Mouse (Mus musculus): ENCODE results near the gene Gosr1.
A peak's percentile ranks its signal among the peaks of the same experiment; 100 is the strongest.
"Not testable (repeated sequence)": the region's sequence is repeated elsewhere in the genome, so short reads cannot be mapped to it uniquely, and the experiment has no call there.

Gosr1 gene

DNA sequence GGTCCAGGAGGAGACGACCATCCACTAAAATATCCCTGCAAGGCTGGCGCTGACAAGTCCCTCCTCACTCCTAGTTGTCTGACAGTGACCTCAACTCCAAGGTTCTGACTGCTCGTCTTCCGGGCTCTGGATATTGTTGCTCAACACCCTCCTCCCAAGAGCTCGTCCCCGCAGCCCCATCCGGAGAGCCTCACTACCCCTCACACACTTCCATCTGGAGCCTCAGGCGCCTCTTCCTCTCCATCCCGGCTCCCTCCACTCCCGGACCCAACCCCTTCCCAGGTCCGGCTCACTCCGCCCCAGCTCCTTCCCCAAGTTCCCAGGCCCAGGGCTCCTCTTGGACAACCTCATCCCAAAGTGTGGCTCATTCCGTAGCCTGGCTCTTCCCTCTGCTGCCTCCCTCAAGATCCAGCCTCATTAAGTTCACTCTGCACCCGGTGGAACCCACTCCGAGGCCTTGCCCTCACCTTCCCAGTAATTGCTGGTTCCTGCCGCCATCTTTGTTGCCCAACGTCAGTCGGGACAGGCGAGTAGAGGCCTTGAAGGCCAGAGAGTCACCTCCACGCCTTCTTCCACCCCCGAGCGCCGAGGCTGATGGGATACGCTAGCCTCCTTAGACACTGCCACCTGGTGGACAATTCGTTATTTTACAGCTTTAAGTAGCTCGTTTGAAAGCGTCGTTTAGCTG is at the start of gene Gosr1:
Gene Gosr1 (minus strand): TSS at position 527 of the 688 bp plus-strand sequence.
- peak; percentile 88 for DNase-seq (ENCODE audit: low spot score)

DNA sequence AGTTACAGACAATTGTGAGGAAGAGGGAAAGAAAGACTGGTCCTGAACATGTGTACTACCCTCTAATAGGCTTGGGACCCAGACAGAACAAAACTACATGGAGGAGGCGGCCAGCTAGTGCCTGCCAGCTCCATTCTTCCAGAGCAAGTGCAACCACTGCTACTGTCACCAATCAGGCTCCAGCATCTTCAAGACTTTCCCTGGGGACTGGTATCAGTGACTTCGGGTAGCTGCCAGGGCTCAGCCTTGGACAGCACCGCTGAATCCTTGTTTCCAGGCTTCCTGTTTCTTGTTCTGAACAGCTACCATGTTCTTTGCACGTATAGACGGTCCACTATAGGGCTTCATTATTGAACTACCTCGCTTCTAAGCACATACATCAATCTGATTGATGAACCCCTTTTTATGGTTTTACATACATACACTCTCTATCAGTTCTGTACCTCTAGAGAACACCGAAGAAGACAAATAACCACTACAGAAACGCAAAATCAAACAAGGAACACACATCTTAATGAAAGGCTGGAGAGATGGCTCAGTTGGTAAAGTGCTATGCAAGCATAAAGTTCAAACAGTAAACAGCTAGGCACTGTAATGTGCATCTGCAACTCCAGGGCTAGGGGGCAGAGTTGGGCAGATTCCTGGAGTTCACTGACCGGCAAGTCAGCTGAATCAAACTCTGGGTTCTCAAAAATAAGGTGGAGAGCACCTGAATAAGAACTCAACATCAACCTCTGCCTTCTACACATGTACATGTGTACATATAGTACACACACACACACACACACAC is 47.5 kb upstream of the Gosr1 start:
- peak; percentile 50 for DNase-seq (ENCODE audit: low spot score)

DNA sequence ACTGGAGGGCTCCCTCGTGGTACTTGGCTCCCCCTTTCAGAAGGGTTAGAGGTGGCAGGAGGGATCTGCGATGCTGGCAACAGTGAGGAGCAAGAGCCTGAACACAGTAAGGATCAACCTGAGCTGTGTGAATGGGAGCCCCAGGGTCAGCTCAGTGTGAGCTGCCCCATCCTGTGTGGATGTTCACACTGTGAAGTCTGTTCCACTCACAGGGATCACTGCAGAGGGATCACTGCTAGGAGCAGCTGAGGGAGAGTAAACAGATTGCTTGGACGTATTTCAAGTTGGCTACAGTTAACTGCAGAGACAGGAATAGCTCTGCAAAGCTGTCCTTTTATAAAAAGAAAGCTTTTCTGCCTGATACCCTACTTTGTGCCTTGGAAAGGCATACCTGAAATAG is 46.1 kb upstream of the Gosr1 start:
- no peak for DNase-seq (ENCODE audit: low spot score)

DNA sequence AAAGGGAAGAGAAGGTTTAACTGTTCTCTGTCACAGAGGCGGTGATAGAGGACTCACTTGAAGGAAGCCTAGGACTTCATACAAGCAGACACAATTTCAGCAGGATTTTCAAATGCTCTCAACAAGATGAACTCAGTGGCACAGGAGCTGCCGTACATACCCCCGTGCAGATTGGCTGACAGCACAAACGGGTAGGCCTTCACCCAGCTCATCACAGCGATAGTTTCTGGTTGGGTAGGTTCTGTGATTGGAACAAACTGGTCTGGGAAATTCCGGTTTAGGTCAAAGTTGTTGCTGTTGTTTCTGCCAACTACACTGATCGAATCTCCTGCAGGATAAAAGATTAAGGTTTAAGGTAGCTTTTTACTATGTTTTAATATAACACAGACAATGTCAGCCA is 45.2 kb upstream of the Gosr1 start:
- DNase-seq (ENCODE audit: low spot score) = no peak

DNA sequence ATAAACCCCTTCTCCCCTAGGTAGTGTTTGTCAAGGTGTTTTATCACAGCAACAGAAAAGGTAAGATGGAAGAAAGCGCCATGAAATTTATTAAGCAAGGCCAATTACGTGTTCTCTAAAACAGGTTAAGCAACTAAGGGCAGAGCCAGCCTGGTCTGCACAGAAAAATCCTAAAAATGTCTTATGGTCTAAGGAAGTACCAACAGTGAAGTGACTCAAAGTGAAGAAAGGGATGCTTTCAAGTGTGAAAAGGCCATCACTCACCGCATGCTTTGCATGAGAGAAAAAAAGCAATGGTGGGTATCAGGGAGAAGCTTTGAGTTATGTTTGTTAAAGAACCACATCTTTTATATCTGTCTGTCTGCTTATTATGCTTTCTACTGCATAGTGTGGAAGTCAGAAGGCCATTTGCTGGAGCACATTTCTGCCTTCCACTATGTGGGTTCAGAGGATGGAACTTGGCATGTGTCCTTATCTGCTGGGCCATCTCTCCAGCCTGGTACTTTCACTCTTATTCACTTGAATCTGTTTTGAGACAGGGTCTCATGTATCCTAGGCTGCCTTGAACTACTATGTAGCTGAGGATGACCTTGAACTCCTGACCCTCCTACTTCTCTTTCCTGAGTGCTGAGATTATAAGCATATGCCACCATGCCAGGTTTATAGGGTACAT is 43.8 kb upstream of the Gosr1 start:
- no peak for DNase-seq (ENCODE audit: low spot score)

DNA sequence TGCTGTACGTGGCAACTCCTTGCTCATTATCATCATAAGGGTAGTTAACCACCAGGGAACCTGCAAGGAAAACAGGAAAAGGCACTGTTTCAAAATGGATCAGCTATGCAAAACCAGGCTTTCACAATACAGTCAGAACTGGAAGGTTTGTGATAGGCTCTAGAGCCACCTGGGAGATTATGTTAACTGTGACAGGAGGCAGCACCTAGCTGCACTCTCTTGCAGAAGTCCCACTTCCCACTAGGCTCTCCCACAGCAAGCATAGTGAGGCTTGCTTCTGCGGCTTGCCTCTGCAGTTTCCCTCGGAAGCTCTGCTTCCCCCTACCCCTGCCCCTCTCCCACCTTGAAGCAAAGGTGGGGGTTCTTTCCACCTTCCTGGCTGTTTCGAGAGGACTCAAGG is 42.6 kb upstream of the Gosr1 start:
- DNase-seq (ENCODE audit: low spot score) = no peak

DNA sequence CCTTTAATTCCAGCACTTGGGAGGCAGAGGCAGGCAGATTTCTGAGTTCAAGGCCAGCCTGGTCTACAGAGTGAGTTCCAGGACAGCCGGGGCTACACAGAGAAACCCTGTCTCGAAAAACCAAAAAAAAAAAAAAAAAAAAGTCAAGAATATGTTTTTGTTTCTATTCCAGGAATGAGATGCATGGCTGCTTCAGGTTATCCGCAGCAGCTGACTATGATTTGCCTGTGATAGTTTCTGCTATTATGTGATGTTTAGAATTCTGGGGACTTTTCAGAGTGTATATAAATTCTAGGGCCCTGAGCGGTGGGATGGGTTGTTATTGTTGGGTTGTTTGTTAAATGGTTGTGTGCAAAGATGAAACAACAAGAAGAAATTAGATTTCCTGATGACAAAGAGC is 41.7 kb upstream of the Gosr1 start:
- DNase-seq (ENCODE audit: low spot score) = not testable (repeated sequence)

DNA sequence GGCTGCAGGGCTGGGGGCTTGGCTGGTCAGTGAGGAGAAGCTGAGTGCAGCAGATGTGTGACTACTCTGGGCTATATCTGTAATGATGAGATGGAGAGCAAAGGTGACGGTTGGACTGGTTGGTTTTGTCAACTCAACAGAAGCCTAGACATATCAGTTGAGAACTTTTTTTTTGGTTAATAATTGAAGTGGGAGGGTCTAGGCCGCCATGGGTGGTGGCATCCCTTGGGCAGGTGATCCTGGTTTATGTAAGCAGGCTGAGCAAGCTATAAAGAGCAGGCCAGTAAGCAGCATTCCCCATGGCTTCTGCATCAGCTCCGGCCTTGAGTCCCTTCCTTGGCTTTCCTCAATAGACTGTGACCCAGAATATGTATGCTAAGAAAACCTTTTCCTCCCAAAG is 39.9 kb upstream of the Gosr1 start:
- DNase-seq (ENCODE audit: low spot score) = no peak

DNA sequence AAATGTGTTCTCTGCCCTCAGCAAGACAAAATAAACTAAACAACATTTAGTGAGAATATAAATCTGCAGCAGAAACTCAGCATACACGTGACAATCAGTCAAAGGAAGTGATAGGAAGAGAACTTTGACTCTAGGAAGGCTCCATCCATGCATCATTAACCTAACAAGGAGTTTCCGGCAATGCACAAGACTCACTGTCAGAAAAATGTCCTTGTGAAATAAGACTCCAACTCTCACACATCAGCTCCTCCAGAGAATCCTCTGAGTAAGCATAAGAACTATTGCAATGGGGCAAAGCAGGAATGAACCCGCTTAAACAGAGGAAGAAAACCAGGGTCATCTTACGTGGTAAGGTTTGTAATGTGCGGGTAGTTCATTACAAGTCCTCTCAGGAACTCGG is 33.9 kb upstream of the Gosr1 start:
- DNase-seq (ENCODE audit: low spot score) = no peak

DNA sequence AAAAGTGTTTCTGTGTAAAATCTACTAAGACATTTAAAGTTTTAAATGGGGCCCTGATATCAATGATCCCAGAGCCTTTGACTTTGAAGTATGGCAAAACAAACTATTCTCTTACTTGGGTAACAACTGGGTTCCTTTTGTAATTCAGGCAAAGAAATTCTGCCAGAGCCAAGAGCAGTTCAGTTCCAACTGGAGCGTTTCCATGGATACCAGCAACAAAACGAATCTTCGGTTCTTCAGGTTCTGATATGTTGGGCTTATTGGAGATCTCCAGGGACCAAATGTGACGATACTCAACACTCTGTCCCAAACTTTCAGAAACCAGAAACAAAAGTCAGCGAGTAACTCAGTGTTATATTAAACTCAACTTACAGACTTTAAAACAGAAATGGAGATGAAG is 31.9 kb upstream of the Gosr1 start:
- no peak for DNase-seq (ENCODE audit: low spot score)

DNA sequence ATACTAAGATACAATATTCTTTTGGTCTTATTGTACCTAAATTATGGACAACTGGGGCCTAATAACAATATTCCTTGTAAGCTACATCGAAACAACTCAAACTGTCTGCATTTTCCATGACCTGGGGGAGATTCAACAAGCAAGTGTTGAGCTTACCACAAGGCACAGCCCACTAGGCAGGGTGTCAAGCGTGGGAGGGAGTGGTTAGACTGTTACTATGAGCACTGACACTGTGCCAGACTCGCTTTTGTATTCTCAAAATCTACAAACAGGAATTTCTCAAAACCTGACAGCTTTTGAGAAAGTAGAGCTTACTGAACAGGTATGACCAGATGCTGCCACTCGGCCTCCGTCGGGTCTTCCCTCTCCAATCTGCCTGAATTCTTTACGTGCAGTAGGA is 28.0 kb upstream of the Gosr1 start:
- DNase-seq (ENCODE audit: low spot score) = peak; percentile 79

DNA sequence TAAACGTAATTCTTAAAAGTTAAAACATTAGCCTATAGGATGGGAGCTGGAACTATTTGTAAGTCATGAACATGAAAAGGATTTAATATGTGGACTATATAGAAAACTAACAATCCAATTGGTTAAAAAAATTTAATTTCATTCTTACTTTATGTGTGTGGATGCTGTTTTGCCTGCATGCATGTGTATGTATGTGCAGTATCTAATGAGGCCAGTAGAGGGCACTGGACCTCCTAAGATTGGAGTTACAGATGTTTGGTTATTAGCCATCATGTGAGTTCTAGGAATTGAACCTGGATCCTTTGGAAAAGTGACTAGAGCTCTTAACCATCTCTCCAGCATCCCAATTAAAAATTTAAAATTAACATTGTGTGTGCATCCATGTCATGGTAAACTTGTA is 25.9 kb upstream of the Gosr1 start:
- DNase-seq (ENCODE audit: low spot score) = peak; percentile 60

DNA sequence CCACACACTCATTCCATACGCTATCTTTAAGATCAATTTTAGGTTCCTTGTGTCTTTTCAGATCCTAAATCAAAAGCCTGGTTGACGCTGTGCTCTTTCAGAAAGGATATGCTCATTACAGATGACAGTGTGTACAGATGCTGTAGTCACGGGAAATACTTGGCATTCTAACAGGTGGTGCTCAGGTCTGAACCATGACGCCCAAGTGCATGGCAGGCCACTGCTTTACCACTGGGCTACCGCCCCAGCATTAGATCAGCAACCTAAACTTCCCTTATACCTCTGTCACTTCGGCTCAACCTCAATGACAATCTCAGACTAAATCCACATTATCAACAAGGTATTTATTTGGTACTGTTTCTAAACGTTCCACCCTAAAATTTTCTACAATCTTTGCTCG is 12.2 kb upstream of the Gosr1 start:
- no peak for DNase-seq (ENCODE audit: low spot score)

DNA sequence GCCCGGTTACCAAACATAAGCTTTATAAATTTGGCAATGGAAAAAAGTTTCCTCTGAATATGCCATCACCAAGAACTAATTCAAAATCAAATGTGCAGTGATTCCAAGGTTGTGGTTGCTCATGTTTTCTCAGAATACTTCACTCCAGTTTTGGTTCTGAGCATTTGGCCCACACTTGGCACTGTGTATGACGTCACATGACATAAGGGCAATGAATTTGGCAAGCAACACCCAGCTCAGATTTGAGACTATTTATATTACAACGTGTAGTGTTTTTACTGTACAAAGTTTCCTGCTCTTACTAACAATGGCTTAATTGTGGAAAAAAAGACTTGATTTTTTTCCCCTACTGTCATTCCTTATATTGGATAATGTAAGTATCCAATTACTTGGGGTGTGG is 10.4 kb upstream of the Gosr1 start:
- DNase-seq (ENCODE audit: low spot score) = no peak

DNA sequence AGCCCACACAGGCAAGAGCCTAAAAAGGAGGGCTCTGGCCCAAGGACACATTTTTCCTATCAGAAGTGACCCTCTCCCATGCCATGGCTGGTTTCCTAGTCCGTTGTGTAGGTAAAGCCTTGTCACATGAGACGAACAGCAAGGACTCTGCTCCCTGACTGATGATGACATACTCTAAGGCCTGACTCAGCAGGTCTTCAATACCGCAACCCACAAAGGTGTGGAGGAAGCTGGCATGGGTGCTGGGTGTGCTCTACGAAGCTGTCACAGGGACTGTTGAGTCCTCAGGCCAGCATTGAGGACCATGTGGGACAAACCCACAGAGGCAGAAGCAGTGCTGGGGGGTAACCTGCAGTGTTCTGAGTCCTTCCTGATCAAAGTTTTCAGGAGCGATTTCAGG is 7.2 kb upstream of the Gosr1 start:
- no peak for DNase-seq (ENCODE audit: low spot score)

DNA sequence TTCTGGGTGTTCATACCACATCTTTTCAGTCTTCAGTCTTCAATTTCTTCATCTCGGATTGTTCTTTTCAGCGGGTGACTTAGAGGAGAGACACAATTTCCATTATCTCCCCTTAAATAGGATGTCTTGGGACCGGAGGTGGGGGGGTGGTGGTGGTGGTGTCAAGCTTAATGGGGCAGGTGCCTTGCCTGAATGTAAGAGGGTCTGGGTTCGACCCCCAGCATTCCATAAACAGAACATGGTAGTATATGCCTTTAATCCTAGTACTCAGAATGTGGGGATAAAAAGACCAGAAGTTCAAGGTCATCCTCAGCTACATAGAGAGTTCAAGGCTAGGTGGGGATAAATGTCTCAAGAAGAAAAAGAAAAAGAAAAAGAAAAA is 353 bp upstream of the Gosr1 start:
- DNase-seq (ENCODE audit: low spot score) = no peak

DNA sequence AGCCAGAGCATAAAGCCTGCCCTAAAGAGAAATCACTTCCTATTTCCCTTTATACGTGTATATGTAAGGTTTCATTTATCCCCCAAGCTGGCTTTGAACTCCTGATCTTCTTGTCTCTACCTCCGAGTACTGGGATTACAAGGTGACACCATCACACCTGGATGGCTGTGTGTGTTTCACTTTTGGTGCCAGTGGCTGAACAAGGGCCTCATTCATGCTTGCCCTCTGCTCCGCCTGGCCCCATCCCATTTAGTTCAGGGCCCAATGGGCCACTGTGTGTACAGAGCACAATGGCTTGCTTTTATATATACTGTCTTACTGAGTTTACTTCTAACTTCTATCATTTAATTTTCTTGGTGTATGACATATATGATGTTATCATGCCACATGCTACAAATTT is 11.1 kb downstream of the Gosr1 start:
- DNase-seq (ENCODE audit: low spot score) = no peak

DNA sequence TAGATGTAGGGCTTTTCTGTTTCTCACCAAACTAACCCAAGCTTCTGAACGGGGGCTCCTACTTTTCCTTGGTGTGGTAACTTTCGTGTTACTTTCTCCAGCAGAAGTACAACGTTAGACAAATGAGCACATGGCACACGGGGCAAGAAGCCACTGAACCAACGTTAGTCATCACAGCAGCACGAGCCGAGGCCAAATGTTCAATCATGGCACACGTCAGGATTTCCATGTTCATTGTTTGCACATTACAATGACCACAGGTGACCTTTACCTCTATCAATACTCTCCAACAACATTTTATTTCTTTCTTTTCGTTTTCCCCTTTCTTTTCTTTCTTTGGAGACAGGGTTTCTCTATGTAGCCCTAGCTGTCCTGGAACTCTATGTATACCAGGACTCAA is 14.6 kb downstream of the Gosr1 start:
- DNase-seq (ENCODE audit: low spot score) = no peak

DNA sequence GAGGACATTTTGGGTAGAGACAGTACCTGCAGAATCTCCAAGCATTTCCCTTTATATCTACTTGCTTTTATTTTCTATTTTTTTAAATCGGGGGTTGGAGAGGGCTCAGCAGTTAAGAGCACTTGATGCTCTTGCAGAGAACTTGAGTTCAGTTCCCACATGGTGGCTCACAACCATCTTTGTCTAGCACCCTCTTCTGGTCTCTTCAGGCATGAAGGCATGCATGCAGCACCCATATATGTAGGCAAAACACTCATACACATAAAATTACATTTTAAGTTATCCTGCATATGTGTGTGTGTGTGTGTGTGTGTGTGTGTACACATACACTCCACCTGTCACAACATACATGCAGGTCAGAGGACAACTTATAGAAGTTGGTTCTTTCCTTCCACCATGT is 17.5 kb downstream of the Gosr1 start:
- no peak for DNase-seq (ENCODE audit: low spot score)

DNA sequence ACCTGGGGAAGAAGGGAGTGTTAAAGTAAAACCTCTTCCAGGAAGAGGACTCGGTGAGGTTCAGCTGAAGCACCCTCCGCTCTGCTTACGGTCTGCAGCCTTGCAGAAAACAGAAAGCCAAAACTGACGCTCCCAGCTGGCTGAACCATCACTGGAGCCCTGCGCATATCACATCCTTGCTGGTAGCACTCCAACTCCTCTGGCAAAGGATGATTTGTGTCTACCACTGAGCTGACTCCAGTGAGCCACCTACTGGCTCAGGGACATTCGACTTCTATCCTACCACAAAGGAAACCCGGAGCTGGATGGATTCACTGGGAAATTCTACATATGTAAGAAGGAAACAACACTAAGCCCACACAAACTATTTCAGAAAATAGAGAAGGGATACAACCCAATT is 18.8 kb downstream of the Gosr1 start:
- no peak for DNase-seq (ENCODE audit: low spot score)

DNA sequence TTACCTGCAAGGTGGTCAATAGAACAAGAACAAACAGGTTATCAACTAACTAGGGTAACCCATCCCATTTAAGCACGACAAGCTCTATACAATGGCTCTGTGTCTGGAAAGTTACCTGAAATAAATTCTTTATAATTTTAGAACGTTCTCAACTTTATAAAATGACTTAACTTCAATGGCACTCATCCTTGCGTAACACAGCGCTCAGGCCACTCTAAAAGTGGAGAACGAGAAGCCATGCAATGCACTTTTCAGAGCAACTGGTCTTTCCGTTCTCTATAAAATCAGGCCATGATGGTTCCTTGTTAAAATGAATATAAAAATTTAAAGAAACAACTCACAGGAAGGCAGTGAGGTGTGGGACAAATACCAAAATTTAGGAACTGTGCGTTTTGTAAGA is 20.9 kb downstream of the Gosr1 start:
- no peak for DNase-seq (ENCODE audit: low spot score)

DNA sequence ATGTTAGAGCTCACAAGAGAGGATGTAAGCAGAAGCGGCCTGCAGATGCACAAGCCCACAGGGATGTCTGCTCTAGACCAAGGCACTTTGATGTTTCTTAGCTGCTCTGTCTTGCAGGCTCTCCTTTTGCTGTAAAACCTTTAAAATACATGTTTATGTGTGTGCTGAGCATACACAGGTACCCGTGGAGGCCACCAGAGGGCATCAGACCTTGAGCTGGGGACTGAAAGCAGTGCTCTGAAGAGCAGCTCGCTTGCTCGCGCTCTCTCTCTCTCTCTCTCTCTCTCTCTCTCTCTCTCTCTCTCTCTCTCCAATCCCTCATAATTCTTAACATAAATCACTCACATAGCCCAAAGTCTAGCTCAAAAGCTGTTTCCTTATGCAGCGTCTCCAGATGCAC is 24.3 kb downstream of the Gosr1 start:
- DNase-seq (ENCODE audit: low spot score) = peak; percentile 52

DNA sequence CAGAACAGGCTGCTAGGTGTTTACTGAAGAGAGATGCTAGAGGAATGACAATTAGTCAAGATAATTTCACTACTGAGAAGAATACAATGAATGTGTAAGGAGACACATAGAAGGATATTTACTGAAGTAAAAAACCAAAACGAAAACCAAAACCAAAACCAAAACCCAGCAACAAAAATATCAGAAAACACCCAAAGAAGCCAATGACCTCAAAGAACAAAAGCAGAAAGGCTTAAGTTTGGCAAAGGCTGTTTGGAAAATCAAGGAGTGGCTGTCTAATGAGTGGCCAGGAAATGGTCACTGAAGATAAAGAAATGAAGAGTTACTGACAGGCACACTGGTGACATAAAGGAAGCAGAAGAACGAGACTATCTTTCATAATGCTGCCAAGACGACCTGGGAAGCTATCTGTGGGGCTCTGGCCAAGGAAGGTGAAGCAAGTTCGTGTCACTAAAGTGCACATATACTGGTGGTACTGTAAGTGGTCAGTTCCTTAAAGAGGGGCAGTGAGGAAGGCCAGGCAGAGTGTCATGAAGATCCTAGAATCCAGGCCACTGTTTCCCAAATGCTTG is 27.5 kb downstream of the Gosr1 start:
- DNase-seq (ENCODE audit: low spot score) = no peak

Measured in testis, postnatal 10 days (tissue).